Mouse (Mus musculus) ES-Bruce4 (cell line): ENCODE data around the gene Stc2. TPM values are rescaled to one million over a fixed set of nuclear protein-coding genes. Genes with fewer than 3 reads are reported as not detected.

ENCODE experiments used
- H3K27ac ChIP-seq: 2 replicates; pipeline ENCODE4 v1.5.1; 2012; ENCODE audit warnings: low read length, inconsistent platforms; ENCODE audit not compliant: insufficient read depth
- H3K27me3 ChIP-seq: 2 replicates; pipeline ENCODE4 v1.6.1; 2012; ENCODE audit warnings: mild to moderate bottlenecking, low read length, inconsistent platforms; ENCODE audit not compliant: control insufficient read depth, poor library complexity, insufficient read depth, severe bottlenecking
- H3K36me3 ChIP-seq: 2 replicates; pipeline ENCODE4 v1.6.1; 2012; ENCODE audit warnings: inconsistent platforms, mild to moderate bottlenecking, low read length, moderate library complexity; ENCODE audit not compliant: control insufficient read depth, poor library complexity, insufficient read depth, severe bottlenecking
- H3K4me1 ChIP-seq: one replicate; pipeline ENCODE4 v1.8.1; 2011; ENCODE audit warnings: low read length; ENCODE audit not compliant: control insufficient read depth, insufficient read depth
- H3K4me3 ChIP-seq: 2 replicates; pipeline ENCODE4 v1.5.1; 2011; ENCODE audit warnings: low read depth, mild to moderate bottlenecking, low read length
- H3K9ac ChIP-seq: 2 replicates; pipeline ENCODE4 v1.6.1; 2012; ENCODE audit warnings: low read depth, mild to moderate bottlenecking, inconsistent platforms; ENCODE audit not compliant: poor library complexity, severe bottlenecking
- H3K9me3 ChIP-seq: replicated peaks from 2 replicates; pipeline ENCODE4 v1.6.1; 2012; ENCODE audit warnings: mild to moderate bottlenecking, low read length, inconsistent platforms; ENCODE audit not compliant: control insufficient read depth, poor library complexity, insufficient read depth, severe bottlenecking
- CTCF ChIP-seq: IDR thresholded peaks from one replicate; pipeline ENCODE4 v1.8.1; 2011; ENCODE audit warnings: low read depth, low read length
- EP300 ChIP-seq: IDR thresholded peaks from 2 replicates; pipeline ENCODE4 v1.6.1; 2011; ENCODE audit warnings: low read depth, low read length; ENCODE audit not compliant: insufficient read depth
- POLR2A ChIP-seq: IDR thresholded peaks from one replicate; pipeline ENCODE4 v1.8.1; 2011; ENCODE audit warnings: low read length; ENCODE audit not compliant: insufficient read depth
- polyA plus RNA-seq: library from polyadenylated mRNA; stranded (reverse); fragments of >200 nt; gene quantifications from 2 replicates; pipeline ENCODE4 v1.2.4, GENCODE M21; 2011; ENCODE audit warnings: low read depth; ENCODE audit not compliant: missing spikeins, insufficient read depth, insufficient read length

Stc2 gene
- polyA plus RNA-seq, 1 experiment, result 3.7 TPM

DNA sequence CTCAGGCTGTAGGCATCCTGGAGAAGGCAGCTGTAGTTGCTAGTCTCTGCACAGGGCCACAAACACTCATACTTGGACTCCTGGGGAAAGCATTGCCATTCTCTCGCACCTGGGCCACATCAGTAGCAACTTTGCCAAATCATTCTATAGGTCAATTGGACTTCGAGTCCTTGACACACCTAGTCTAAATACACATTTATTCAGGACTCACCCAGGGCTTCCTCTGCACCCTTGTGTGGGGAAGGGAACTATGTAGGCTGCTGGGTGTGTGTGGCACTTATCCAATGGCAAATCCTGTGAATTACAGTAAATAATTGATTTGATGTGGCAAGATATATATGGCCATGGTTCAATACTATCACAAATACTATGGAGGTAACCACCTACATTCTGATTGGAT lies 14.1 kb upstream of the Stc2 start:
- Histone ChIP-seq H3K36me3 (no peaks in the 10 kb centered on the region), H3K9me3 (no peaks in the 10 kb centered on the region), H3K4me3 (no peak overlapping the region), H3K27me3 (no peaks in the 10 kb centered on the region), H3K9ac (no peak overlapping the region), H3K27ac (no peak overlapping the region), H3K4me1 (no peaks in the 10 kb centered on the region)
- no peak for TF ChIP-seq CTCF
- no peak for TF ChIP-seq POLR2A
- TF ChIP-seq EP300, result no peak

DNA sequence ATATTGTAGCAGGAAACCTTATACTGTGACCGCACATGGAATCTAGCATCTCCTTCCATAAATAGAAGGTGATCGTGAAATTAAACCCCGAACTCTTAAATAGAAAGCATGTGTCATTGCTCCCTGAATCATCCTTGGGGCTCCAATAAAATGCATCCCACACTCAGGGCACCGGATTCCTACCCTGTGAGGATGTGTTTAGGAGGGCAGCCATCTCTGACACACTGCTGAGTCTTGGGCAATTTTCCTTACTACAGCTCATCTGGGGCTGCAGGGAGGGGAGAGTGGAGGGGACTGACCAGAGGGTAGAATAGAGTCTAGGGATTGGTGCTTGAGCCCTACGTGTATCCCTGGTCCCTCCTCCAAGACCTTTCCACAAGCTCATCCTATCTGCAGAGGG lies 12.3 kb upstream of the Stc2 start:
- H3K9me3 ChIP-seq, result peaks cover 5% of the 10 kb centered on the region; the same call in 1 of the 2 replicates
- no peak overlapping the region for H3K9ac ChIP-seq
- H3K27ac ChIP-seq, result no peak overlapping the region
- H3K27me3 ChIP-seq, result no peaks in the 10 kb centered on the region
- TF ChIP-seq CTCF (no peak), POLR2A (no peak), EP300 (no peak)
- H3K36me3 ChIP-seq, result no peaks in the 10 kb centered on the region
- H3K4me1 ChIP-seq, result no peaks in the 10 kb centered on the region
- no peak overlapping the region for H3K4me3 ChIP-seq

DNA sequence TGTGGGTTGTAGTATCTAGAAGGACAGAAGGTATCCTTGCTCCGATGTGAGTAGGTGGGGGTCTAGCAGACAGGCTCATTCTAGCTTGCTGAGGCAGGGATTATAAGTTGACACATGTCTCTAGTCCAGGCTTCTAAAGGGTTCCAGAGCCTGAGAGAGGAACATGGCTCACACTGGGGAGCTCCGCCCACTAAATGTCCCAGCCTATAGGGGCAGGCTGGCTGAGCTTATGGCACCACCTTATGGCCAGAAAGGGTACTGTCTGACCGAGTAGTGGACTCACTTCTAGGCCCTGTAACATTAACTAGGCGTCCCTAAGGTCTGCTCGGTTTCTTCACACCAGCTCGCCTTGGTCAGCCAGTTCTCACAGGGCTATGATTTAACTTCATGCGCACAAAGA lies 3.6 kb upstream of the Stc2 start:
- H3K4me1 ChIP-seq, result no peaks in the 10 kb centered on the region
- no peak overlapping the region for H3K27ac ChIP-seq
- no peaks in the 10 kb centered on the region for H3K36me3 ChIP-seq
- peaks cover 5% of the 10 kb centered on the region; the same call in 1 of the 2 replicates for H3K27me3 ChIP-seq
- TF ChIP-seq POLR2A, result no peak
- peak; percentile 89 for TF ChIP-seq CTCF
- peaks cover 4% of the 10 kb centered on the region; the same call in 1 of the 2 replicates for H3K9me3 ChIP-seq
- H3K4me3 ChIP-seq, result no peak overlapping the region
- H3K9ac ChIP-seq, result no peak overlapping the region

DNA sequence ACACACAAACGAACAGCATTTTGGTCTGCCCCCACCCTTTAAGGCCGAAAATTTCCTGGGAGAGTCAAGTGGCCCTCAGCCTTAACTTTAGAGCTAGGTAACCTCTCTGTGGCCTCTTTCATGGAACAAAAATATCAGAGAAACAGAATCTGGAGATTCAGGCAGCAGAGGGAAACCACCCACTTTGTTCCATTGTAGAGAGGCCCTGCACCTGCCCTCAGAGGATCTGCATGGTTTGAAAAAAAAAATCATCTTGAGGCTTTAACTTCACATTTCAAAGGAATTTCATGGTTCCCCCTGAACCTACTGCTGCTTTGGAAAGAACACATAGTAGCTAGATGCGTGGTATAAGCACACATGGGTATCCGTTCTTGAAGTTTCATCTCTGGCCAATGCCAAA lies 2.3 kb upstream of the Stc2 start:
- Histone ChIP-seq H3K27ac (no peak overlapping the region), H3K36me3 (no peaks in the 10 kb centered on the region), H3K9ac (no peak overlapping the region), H3K4me3 (no peak overlapping the region), H3K27me3 (peaks cover 6% of the 10 kb centered on the region), H3K9me3 (no peaks in the 10 kb centered on the region), H3K4me1 (no peaks in the 10 kb centered on the region)
- TF ChIP-seq EP300 (no peak), CTCF (no peak), POLR2A (no peak)

DNA sequence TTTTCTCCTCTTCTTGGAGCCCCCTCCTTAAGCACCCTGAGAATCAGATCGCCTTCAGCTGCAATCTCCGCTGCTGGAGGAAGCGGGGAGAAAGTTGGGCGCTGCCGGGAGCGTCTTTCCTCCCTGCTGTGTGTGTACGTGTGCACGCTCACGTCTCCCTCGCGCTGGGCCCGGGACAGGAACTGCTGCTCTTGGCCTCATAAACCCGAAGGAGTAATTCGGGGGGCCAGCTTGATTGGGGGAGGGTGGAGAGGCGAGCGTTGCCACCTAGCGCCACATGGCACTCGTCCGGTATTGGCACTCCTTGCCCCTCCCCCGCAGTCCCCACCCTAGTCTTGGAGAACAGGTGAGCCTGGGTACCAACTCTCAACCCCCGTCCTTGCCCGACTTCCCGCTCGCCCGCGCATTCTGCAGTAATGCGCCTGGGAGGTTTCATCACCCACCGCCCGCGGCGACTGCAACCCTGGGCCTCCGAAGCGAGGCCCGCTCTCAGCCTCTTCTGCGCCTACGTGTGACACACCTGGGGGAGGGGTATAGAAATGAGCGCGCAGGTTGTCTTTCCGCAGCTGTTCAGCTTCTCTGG lies 1.5 kb upstream of the Stc2 start:
- peaks cover 3% of the 10 kb centered on the region; the same call in 1 of the 2 replicates for H3K36me3 ChIP-seq
- TF ChIP-seq CTCF (no peak), POLR2A (no peak), EP300 (peak; percentile 39; the same call in 1 of the 2 replicates)
- H3K9me3 ChIP-seq, result no peaks in the 10 kb centered on the region
- peak overlapping the region; percentile 59 for H3K4me3 ChIP-seq
- no peaks in the 10 kb centered on the region for H3K4me1 ChIP-seq
- no peak overlapping the region for H3K27ac ChIP-seq
- H3K9ac ChIP-seq, result peak overlapping the region; percentile 44
- H3K27me3 ChIP-seq, result peaks cover 6% of the 10 kb centered on the region

DNA sequence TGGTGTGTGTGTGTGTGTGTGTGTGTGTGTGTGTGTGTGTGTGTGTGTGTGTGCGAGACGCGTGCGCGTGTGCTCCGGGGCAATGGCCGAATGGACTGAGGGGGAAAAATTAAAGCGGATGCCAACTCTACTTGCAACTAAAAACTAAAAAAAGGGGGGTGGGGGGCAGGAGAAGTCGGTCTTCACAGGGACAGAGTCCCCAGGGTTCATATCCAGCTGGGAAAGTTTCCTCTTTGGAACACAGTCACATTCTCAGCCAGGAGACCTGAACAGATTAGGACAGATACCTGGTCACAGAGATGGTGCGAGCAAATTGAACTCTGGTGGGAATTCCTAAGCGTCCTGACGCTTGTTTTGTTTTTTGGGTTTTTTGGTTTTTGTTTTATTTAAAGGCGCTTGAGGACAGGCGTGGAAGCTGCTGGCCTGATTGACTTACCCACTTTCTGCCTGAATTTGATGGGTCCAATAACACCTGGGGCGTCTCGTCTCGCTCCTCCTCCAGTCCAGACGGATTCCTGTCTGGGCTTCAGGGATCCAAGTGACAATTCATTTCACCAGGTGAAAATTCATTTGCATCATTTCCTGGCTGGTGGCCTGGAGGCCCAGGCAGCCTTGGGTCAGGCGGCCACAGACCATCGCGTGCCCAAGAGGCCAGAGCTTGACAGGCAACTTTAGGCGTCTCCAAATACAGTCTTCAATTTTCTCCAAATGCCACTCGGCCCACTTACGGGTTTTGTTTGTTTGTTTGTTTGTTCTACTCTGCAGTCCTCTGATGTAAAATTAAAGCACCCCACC lies 759 bp upstream of the Stc2 start:
- H3K27ac ChIP-seq, result no peak overlapping the region
- TF ChIP-seq POLR2A, result no peak
- no peak for TF ChIP-seq CTCF
- TF ChIP-seq EP300, result no peak
- no peaks in the 10 kb centered on the region for H3K4me1 ChIP-seq
- H3K4me3 ChIP-seq, result peak overlapping the region; percentile 57
- H3K36me3 ChIP-seq, result peaks cover 3% of the 10 kb centered on the region; the same call in 1 of the 2 replicates
- no peaks in the 10 kb centered on the region for H3K9me3 ChIP-seq
- peak overlapping the region; percentile 44 for H3K9ac ChIP-seq
- H3K27me3 ChIP-seq, result peaks cover 6% of the 10 kb centered on the region
